Mouse (Mus musculus) kidney, adult 2 months (tissue): ENCODE results near the gene Mgst2. TPM values are rescaled to one million over a fixed set of nuclear protein-coding genes. Genes with fewer than 3 reads are reported as not detected.

Experiments used
- DNase-seq: peaks from one replicate; pipeline ENCODE4 v3.0.0; 2021
- H3K27ac ChIP-seq: fragments of 200-500 bp; 2 replicates; pipeline ENCODE4 v1.5.1; 2012; ENCODE audit warnings: low read depth, low read length, control low read depth, inconsistent platforms; ENCODE audit not compliant: insufficient read depth
- H3K27me3 ChIP-seq: fragments of 200-500 bp; replicated peaks from 2 replicates; pipeline ENCODE4 v1.6.1; 2012; ENCODE audit warnings: mild to moderate bottlenecking, moderate library complexity, low read length, inconsistent platforms; ENCODE audit not compliant: control insufficient read depth, insufficient read depth
- H3K36me3 ChIP-seq: fragments of 200-500 bp; 2 replicates; pipeline ENCODE4 v1.6.1; 2012; ENCODE audit warnings: mild to moderate bottlenecking, moderate library complexity, low read length, inconsistent platforms; ENCODE audit not compliant: control insufficient read depth, insufficient read depth
- H3K4me1 ChIP-seq: fragments of 200-500 bp; 2 replicates; pipeline ENCODE4 v1.6.1; 2011; ENCODE audit warnings: low read length; ENCODE audit not compliant: control insufficient read depth, insufficient read depth
- H3K4me3 ChIP-seq: fragments of 200-500 bp; 2 replicates; pipeline ENCODE4 v1.5.1; 2011; ENCODE audit warnings: mild to moderate bottlenecking, low read depth, low read length, control low read depth; ENCODE audit not compliant: insufficient read depth
- CTCF ChIP-seq: fragments of 200-500 bp; conservative IDR thresholded peaks from 2 replicates; pipeline ENCODE4 v1.5.1; 2011; ENCODE audit warnings: low read depth, mild to moderate bottlenecking, control low read depth, low read length, moderate library complexity, mixed read lengths; ENCODE audit not compliant: insufficient read depth, insufficient read length
- POLR2A ChIP-seq: fragments of 200-500 bp; IDR thresholded peaks from one replicate; pipeline ENCODE4 v1.6.1; 2011; ENCODE audit warnings: low read depth, low read length, control low read depth
- WGBS: fragments of 180-500 bp; shearing (Covaris S2); methylation state at CpG from one replicate; pipeline ENCODE4 v1.1.7; 2018; 5-methylcytosine and 5-hydroxymethylcytosine counted together
- polyA plus RNA-seq: library from polyadenylated mRNA; depleted of rRNA; stranded (reverse); fragments of >200 nt; gene quantifications from 2 replicates; pipeline ENCODE4 v1.2.3, GENCODE M21; 2012

Mgst2 gene
- polyA plus RNA-seq, 1 experiment = 0.55 TPM

GRCm38 (mm10) chr3:51713233-51713632 is 53.1 kb downstream of the Mgst2 start:
- Histone ChIP-seq H3K27me3 (no peaks in the 10 kb centered on the region), H3K4me1 (0 out of 2 replicates have a peak, but pooled peaks cover 4% of the 10 kb centered on the region), H3K27ac (peak overlapping the region; percentile 24; the same call in 1 of the 2 replicates), H3K36me3 (no peaks in the 10 kb centered on the region), H3K4me3 (no peak overlapping the region)
- TF ChIP-seq POLR2A = no peak
- TF ChIP-seq CTCF = no peak
- DNase-seq = peak; percentile 35
- WGBS = 46% methylated on average over 8 of the region's 8 CpGs

GRCm38 (mm10) chr3:51714469-51714868 is 54.3 kb downstream of the Mgst2 start:
- Histone ChIP-seq H3K27ac (no peak overlapping the region), H3K4me1 (no peaks in the 10 kb centered on the region), H3K4me3 (no peak overlapping the region), H3K27me3 (no peaks in the 10 kb centered on the region), H3K36me3 (no peaks in the 10 kb centered on the region)
- DNase-seq = no peak
- 93% methylated on average over 5 of the region's 5 CpGs for WGBS
- TF ChIP-seq POLR2A (no peak), CTCF (no peak)

GRCm38 (mm10) chr3:51717455-51717854 is 57.3 kb downstream of the Mgst2 start:
- TF ChIP-seq POLR2A (no peak), CTCF (no peak)
- no peak overlapping the region for H3K4me3 ChIP-seq
- no peaks in the 10 kb centered on the region for H3K36me3 ChIP-seq
- H3K4me1 ChIP-seq = no peaks in the 10 kb centered on the region
- WGBS = 34% methylated on average over 3 of the region's 3 CpGs
- DNase-seq = no peak
- no peaks in the 10 kb centered on the region for H3K27me3 ChIP-seq
- H3K27ac ChIP-seq = no peak overlapping the region

GRCm38 (mm10) chr3:51717909-51718308 is 57.7 kb downstream of the Mgst2 start:
- Histone ChIP-seq H3K27me3 (no peaks in the 10 kb centered on the region), H3K27ac (no peak overlapping the region), H3K4me3 (no peak overlapping the region), H3K36me3 (no peaks in the 10 kb centered on the region), H3K4me1 (no peaks in the 10 kb centered on the region)
- TF ChIP-seq CTCF (no peak), POLR2A (no peak)
- WGBS = 51% methylated on average over 4 of the region's 4 CpGs
- peak; percentile 40 for DNase-seq

GRCm38 (mm10) chr3:51719373-51719772 is 59.2 kb downstream of the Mgst2 start:
- DNase-seq = peak; percentile 43
- Histone ChIP-seq H3K4me1 (no peaks in the 10 kb centered on the region), H3K4me3 (no peak overlapping the region), H3K27ac (no peak overlapping the region), H3K27me3 (no peaks in the 10 kb centered on the region), H3K36me3 (no peaks in the 10 kb centered on the region)
- TF ChIP-seq POLR2A = no peak
- 78% methylated on average over 3 of the region's 3 CpGs for WGBS

GRCm38 (mm10) chr3:51719982-51720381 is 59.8 kb downstream of the Mgst2 start:
- no peak overlapping the region for H3K27ac ChIP-seq
- H3K36me3 ChIP-seq = no peaks in the 10 kb centered on the region
- no peaks in the 10 kb centered on the region for H3K27me3 ChIP-seq
- H3K4me3 ChIP-seq = no peak overlapping the region
- no peak for DNase-seq
- no peaks in the 10 kb centered on the region for H3K4me1 ChIP-seq
- TF ChIP-seq POLR2A = no peak
- TF ChIP-seq CTCF = no peak
- 36% methylated on average over 1 of the region's 1 CpGs for WGBS

- TF ChIP-seq POLR2A = no peak
- TF ChIP-seq CTCF = no peak
- no peak for DNase-seq
- no peaks in the 10 kb centered on the region for H3K27me3 ChIP-seq
- no peaks in the 10 kb centered on the region for H3K36me3 ChIP-seq
- no peak overlapping the region for H3K4me3 ChIP-seq
- H3K27ac ChIP-seq = no peak overlapping the region
- 76% methylated on average over 6 of the region's 6 CpGs for whole genome bisulfite sequencing
- H3K4me1 ChIP-seq = 0 out of 2 replicates have a peak, but pooled peaks cover 3% of the 10 kb centered on the region
These were observed 66.1 kb downstream of the Mgst2 start for GRCm38 (mm10) chr3:51726257-51726656.
